Mouse (Mus musculus): ENCODE results near the gene Pdzrn3.

GRCm38 (mm10) chr6:101318530-101318929, 59.2 kb downstream of the Pdzrn3 start:
- TF ChIP-seq GABPA (IDR thresholded peaks at IDR 0.05; ENCODE audit: insufficient replicate concordance, low read depth, low read length) (no peak), ZC3H11A (IDR thresholded peaks at IDR 0.05; ENCODE audit: low read depth, low read length) (no peak), EP300 (IDR thresholded peaks at IDR 0.05; ENCODE audit: low read length) (no peak), POLR2A (IDR thresholded peaks at IDR 0.05; ENCODE audit: low read depth, low read length) (no peak), BHLHE40 (IDR thresholded peaks at IDR 0.05; ENCODE audit: low read depth, low read length) (no peak), KAT2A (IDR thresholded peaks at IDR 0.05; ENCODE audit: insufficient replicate concordance, low read length) (no peak), USF1 (IDR thresholded peaks at IDR 0.05; ENCODE audit: low read depth, low read length) (no peak)
